Mouse (Mus musculus) ES-Bruce4 (cell line): ENCODE data around the gene Fnbp1.

Source experiments
- CTCF ChIP-seq: IDR thresholded peaks from one replicate; pipeline ENCODE4 v1.8.1; 2011; ENCODE audit warnings: low read depth, low read length
- POLR2A ChIP-seq: IDR thresholded peaks from one replicate; pipeline ENCODE4 v1.8.1; 2011; ENCODE audit warnings: low read length; ENCODE audit not compliant: insufficient read depth

- TF ChIP-seq POLR2A: no peak
- no peak for TF ChIP-seq CTCF
Measured at GRCm38 (mm10) chr2:31118211-31118610, 23.6 kb downstream of the Fnbp1 start.
